Mouse (Mus musculus) T-helper 2 cell (primary cell): ENCODE results near the gene Lamtor2.

Source experiments
- in situ Hi-C: fragments of 300-600 bp; cut with MboI, MseI; formaldehyde crosslinking; loops from one replicate; pipeline ENCODE4 v1.15.1; 2025; ENCODE audit warnings: high pct_unique_total_duplicates

Gene Lamtor2

GRCm38 (mm10) chr3:88505081-88505480 lies 47.8 kb downstream of the Lamtor2 start:
- in situ Hi-C loops, result no loop called here

GRCm38 (mm10) chr3:88503881-88504746 lies 48.8 kb downstream of the Lamtor2 start:
- in situ Hi-C loops, result no loop called here

GRCm38 (mm10) chr3:88503505-88503863 lies 49.4 kb downstream of the Lamtor2 start:
- in situ Hi-C loops, result no loop called here

- in situ Hi-C loops, result no loop called here
Observed at GRCm38 (mm10) chr3:88502641-88503504, 50.0 kb downstream of the Lamtor2 start.

GRCm38 (mm10) chr3:88502031-88502571 lies 50.8 kb downstream of the Lamtor2 start:
- in situ Hi-C loops, result no loop called here

- in situ Hi-C loops, result no loop called here
Observed at GRCm38 (mm10) chr3:88501366-88502030, 51.4 kb downstream of the Lamtor2 start.

GRCm38 (mm10) chr3:88500655-88501365 lies 52.1 kb downstream of the Lamtor2 start:
- in situ Hi-C loops, result no loop called here

- in situ Hi-C loops, result no loop called here
Observed at GRCm38 (mm10) chr3:88500087-88500486, 52.8 kb downstream of the Lamtor2 start.
